ENCODE assay signal across 8 mouse cellular contexts in the genomic region with DNA sequence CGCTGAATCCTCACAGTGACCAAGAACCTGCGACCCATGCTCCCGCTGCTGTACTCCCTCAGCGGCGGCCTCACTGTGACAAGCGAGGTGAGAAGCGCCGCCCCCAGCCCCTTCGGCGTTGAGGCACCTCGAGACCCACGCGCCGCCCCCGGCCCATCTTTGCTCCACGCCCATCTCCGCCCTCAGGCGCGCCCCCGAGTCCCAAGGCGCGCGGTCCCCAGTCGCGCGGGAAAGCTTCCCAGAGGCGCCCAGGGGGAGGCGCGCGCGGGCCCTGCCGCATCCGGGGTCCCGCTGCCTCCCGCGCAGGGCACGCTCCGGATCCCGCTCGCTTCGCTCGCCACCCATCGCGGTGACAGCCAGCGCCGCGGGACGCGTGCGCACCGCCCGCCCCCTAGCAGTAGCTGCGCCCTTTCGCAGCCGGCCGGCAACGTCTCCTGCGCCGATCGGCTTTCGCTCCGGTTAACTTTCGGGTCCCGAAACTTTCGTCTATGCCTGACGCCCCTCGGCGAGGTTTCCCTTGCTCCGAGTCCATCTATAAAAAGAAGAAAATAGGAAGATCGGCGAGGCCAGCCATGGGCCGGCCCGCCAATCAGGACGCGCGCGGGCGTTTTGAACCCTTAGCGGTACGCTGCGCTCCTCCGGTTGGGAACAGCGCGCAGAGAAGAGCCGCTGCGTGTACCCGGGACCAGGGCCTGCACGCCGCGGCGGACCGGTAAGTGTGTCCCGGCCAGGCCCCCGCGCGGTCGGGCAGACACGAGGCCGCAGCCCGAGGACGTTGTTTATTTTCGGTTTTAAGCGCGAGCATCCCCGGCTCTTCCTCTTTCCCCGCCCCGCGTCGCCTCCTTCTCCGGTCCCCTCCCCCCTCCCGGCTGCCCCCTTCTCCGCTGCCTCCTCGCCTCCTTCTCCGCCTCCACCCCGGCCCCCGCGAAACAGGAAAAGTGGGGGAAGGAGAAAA. TPM values are rescaled to one million over a fixed set of nuclear protein-coding genes. Genes with fewer than 3 reads are reported as not detected.
A peak's percentile ranks its signal among the peaks of the same experiment; 100 is the strongest.
DNase-seq lines count a peak whose midpoint lies in the region; ATAC-seq lines count a peak whose summit lies in the region.

Cdkn2a (minus strand) TSS at position 168 of the 955 bp plus-strand sequence.

- peak within 1 kb of the TSS; percentile 70 for H3K4me3 ChIP-seq in embryonic facial prominence, embryonic 14.5 days (ENCODE audit: low read depth, low read length)
- peak within 1 kb of the TSS; percentile 64 for H3K4me3 ChIP-seq in heart, embryonic 11.5 days (ENCODE audit: low read depth, low read length)
- peak within 1 kb of the TSS; percentile 51 for H3K4me3 ChIP-seq in midbrain, embryonic 14.5 days (replicated peaks; ENCODE audit: low read depth, low read length)
- peak within 1 kb of the TSS; percentile 64 for H3K4me3 ChIP-seq in stomach, embryonic 15.5 days (replicated peaks)

- no peak within 1 kb of the TSS for H3K27ac ChIP-seq in embryonic facial prominence, embryonic 14.5 days (replicated peaks; ENCODE audit: low read depth, low read length)
- H3K27ac ChIP-seq in heart, embryonic 11.5 days (ENCODE audit: low read depth, low read length), result no peak within 1 kb of the TSS
- no peak within 1 kb of the TSS for H3K27ac ChIP-seq in midbrain, embryonic 14.5 days (replicated peaks; ENCODE audit: low read depth, low read length)
- H3K27ac ChIP-seq in stomach, embryonic 15.5 days, result no peak within 1 kb of the TSS

- under 1% methylated on average over 35 of the region's 117 CpGs for WGBS in embryonic facial prominence, embryonic 14.5 days
- WGBS in heart, embryonic 11.5 days (ENCODE audit: insufficient replicate concordance), result under 1% methylated on average over 114 of the region's 117 CpGs
- WGBS in midbrain, embryonic 14.5 days, result under 1% methylated on average over 115 of the region's 117 CpGs
- under 1% methylated on average over 115 of the region's 117 CpGs for WGBS in stomach, embryonic 15.5 days

- DNase-seq in urinary bladder, adult 2 months (ENCODE audit: low spot score), result peak; percentile 48
- no peak for DNase-seq in urinary bladder, postnatal 10 days (ENCODE audit: low spot score)
- peak; percentile 54 for DNase-seq in embryonic facial prominence, embryonic 14.5 days (ENCODE audit: low spot score)
- DNase-seq in kidney, adult 8-10 months, result peak; percentile 15 to 36
- peak; percentile 28 for DNase-seq in liver
- DNase-seq in midbrain, embryonic 14.5 days, result peak; percentile 78

- H3K27me3 ChIP-seq in embryonic facial prominence, embryonic 14.5 days (replicated peaks; ENCODE audit: control insufficient read depth, insufficient read depth, low read length), result peaks cover 94% of the 10 kb centered on the region
- H3K27me3 ChIP-seq in heart, embryonic 11.5 days (ENCODE audit: control insufficient read depth, insufficient read depth, low read length), result peaks cover 79% of the 10 kb centered on the region
- H3K27me3 ChIP-seq in midbrain, embryonic 14.5 days (ENCODE audit: control insufficient read depth, insufficient read depth, low read length), result peaks cover 93% of the 10 kb centered on the region
- H3K27me3 ChIP-seq in stomach, embryonic 15.5 days (replicated peaks), result peaks cover 75% of the 10 kb centered on the region

- H3K4me2 ChIP-seq in embryonic facial prominence, embryonic 14.5 days (ENCODE audit: low read depth, low read length), result peak within 1 kb of the TSS; percentile 97
- peak within 1 kb of the TSS; percentile 93 for H3K4me2 ChIP-seq in heart, embryonic 11.5 days
- H3K4me2 ChIP-seq in midbrain, embryonic 14.5 days (ENCODE audit: low read length), result peak within 1 kb of the TSS; percentile 74
- H3K4me2 ChIP-seq in stomach, embryonic 15.5 days, result peak within 1 kb of the TSS; percentile 97

- peak within 1 kb of the TSS; percentile 58 for H3K9ac ChIP-seq in embryonic facial prominence, embryonic 14.5 days (ENCODE audit: low read depth, low read length)
- peak within 1 kb of the TSS; percentile 48 for H3K9ac ChIP-seq in heart, embryonic 11.5 days (ENCODE audit: low read depth, low read length)
- peak within 1 kb of the TSS; percentile 29 for H3K9ac ChIP-seq in midbrain, embryonic 14.5 days (replicated peaks; ENCODE audit: low read length)
- peak within 1 kb of the TSS; percentile 29; the same call in 1 of the 2 replicates for H3K9ac ChIP-seq in stomach, embryonic 15.5 days

- H3K36me3 ChIP-seq in embryonic facial prominence, embryonic 14.5 days (ENCODE audit: control insufficient read depth, insufficient read depth, low read length), result no peaks in the 10 kb centered on the region
- no peaks in the 10 kb centered on the region for H3K36me3 ChIP-seq in heart, embryonic 11.5 days (ENCODE audit: control insufficient read depth, insufficient read depth, low read length)
- no peaks in the 10 kb centered on the region for H3K36me3 ChIP-seq in midbrain, embryonic 14.5 days (ENCODE audit: control insufficient read depth, insufficient read depth, low read length)
- H3K36me3 ChIP-seq in stomach, embryonic 15.5 days, result no peaks in the 10 kb centered on the region

- peak; percentile 89 for ATAC-seq in embryonic facial prominence, embryonic 14.5 days (ENCODE audit: low read depth)
- peak; percentile 76 for ATAC-seq in heart, embryonic 11.5 days (replicated peaks; ENCODE audit: insufficient number of reproducible peaks, low FRiP score, low TSS enrichment)
- ATAC-seq in midbrain, embryonic 14.5 days (ENCODE audit: low FRiP score, low TSS enrichment), result peak; percentile 79
- peak; percentile 79 for ATAC-seq in stomach, embryonic 15.5 days (ENCODE audit: insufficient read depth, low FRiP score, low read depth)

- H3K4me1 ChIP-seq in embryonic facial prominence, embryonic 14.5 days (ENCODE audit: control insufficient read depth, insufficient read depth, low read length), result no peaks in the 10 kb centered on the region
- peaks cover 5% of the 10 kb centered on the region for H3K4me1 ChIP-seq in heart, embryonic 11.5 days (ENCODE audit: control insufficient read depth, insufficient read depth, low read length)
- H3K4me1 ChIP-seq in midbrain, embryonic 14.5 days (ENCODE audit: control insufficient read depth, insufficient read depth, low read length), result no peaks in the 10 kb centered on the region; the same call in 1 of the 2 replicates
- peaks cover 13% of the 10 kb centered on the region for H3K4me1 ChIP-seq in stomach, embryonic 15.5 days

- H3K9me3 ChIP-seq in embryonic facial prominence, embryonic 14.5 days (ENCODE audit: control insufficient read depth, low read length), result no peaks in the 10 kb centered on the region
- H3K9me3 ChIP-seq in heart, embryonic 11.5 days (replicated peaks; ENCODE audit: control insufficient read depth, low read length), result no peaks in the 10 kb centered on the region
- no peaks in the 10 kb centered on the region; the same call in 1 of the 2 replicates for H3K9me3 ChIP-seq in midbrain, embryonic 14.5 days (ENCODE audit: control insufficient read depth, low read length)
- H3K9me3 ChIP-seq in stomach, embryonic 15.5 days, result no peaks in the 10 kb centered on the region

RNA-seq across cellular contexts. Expression of gene Cdkn2a, which starts in this region (rescaled TPM):
- polyA plus RNA-seq in urinary bladder, adult 2 months (2012; rRNA removed), result 1.3 TPM in 2 replicates
- polyA plus RNA-seq in embryonic facial prominence, embryonic 14.5 days (2014; fragmentation: Nextera tagmentation; extraction: Ambion mirVana), result not detected in 2 replicates
- not detected in 2 replicates for polyA plus RNA-seq in heart, embryonic 11.5 days (2014; fragmentation: Nextera tagmentation; extraction: Ambion mirVana)
- not detected in 2 replicates for polyA plus RNA-seq in midbrain, embryonic 14.5 days (2014; fragmentation: Nextera tagmentation; extraction: Ambion mirVana)
- not detected in 2 replicates for polyA plus RNA-seq in stomach, embryonic 15.5 days (2015; fragmentation: Nextera tagmentation; extraction: Ambion mirVana)

Comparison
In these comparisons a context has a peak if more than half of its experiments do, and no peak if none do; other contexts are left out.
1. Peak in DNase-seq, ATAC-seq, H3K4me3 ChIP-seq, H3K9ac ChIP-seq and H3K4me2 ChIP-seq in embryonic facial prominence, embryonic 14.5 days; RNA of the gene not detected or under 1 TPM.
2. Peak in ATAC-seq, H3K4me3 ChIP-seq, H3K9ac ChIP-seq and H3K4me2 ChIP-seq in heart, embryonic 11.5 days; RNA of the gene not detected or under 1 TPM.
3. Peak in DNase-seq, ATAC-seq, H3K4me3 ChIP-seq, H3K9ac ChIP-seq and H3K4me2 ChIP-seq in midbrain, embryonic 14.5 days; RNA of the gene not detected or under 1 TPM.
4. Peak in ATAC-seq, H3K4me3 ChIP-seq, H3K9ac ChIP-seq and H3K4me2 ChIP-seq in stomach, embryonic 15.5 days; RNA of the gene not detected or under 1 TPM.